Mouse (Mus musculus) layer of hippocampus, postnatal 14 days (tissue): ENCODE measurements around the gene Tfeb. TPM values are rescaled to one million over a fixed set of nuclear protein-coding genes. Genes with fewer than 3 reads are reported as not detected.

Source experiments
- DNase-seq, 2 experiments: peaks; one replicate each; pipeline ENCODE4 v3.0.0; 2021 to 2022; ENCODE audit warnings: low spot score in 2 of 2, mixed read lengths in 1 of 2
- total RNA-seq, 2 experiments: library from RNA; stranded (reverse); gene quantifications; 2 replicates each; pipeline ENCODE4 v1.2.3; 2021

Tfeb gene
- total RNA-seq, 2 experiments from 2014 or later, result 12.6 to 14.8 TPM

GRCm38 (mm10) chr17:47710036-47710435, 26.8 kb upstream of the Tfeb start:
- DNase-seq, result no peak

DNA sequence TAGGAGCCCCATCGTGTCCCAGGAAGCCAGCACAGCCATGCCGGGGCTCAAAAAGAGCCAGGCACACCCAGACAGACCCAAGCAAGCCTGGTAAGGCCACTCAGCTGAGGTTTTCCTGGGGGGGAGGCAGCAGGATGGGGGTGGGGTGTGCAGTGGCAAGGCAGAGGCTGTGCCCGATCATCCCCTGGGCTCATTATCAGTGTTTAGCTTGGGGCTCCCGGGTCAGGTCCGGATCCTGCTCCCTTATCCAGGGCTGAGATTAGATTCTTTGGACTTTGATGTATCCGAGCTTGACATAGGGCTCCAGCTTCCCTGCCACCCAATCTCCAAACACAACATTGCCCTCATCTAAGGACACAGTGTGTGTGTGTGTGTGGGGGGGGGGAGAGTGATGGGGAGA, 24.9 kb upstream of the Tfeb start:
- DNase-seq, result no peak

GRCm38 (mm10) chr17:47712889-47713571, 23.8 kb upstream of the Tfeb start:
- no peak for DNase-seq

DNA sequence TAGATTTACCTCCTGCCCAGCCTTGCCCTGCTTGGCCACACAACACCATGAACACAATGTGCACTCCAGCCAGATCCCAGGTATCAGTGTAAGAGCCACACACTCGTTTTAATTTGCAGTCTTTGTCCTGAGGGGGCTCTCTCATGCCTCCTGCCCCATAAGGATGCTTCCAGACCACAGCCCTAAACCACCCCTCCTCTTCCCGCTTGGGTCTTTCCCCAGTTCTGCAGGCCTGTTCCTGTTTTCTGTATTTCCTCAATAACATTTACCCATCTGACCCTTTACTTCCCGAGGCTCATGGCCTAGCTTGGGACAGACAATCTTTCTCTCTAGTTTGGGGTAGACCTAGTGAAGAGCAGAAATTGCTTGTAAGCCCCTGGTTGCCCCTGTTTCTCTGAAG, 21.8 kb upstream of the Tfeb start:
- no peak for DNase-seq

- no peak for DNase-seq
Measured at GRCm38 (mm10) chr17:47721183-47721582, 15.6 kb upstream of the Tfeb start.

DNA sequence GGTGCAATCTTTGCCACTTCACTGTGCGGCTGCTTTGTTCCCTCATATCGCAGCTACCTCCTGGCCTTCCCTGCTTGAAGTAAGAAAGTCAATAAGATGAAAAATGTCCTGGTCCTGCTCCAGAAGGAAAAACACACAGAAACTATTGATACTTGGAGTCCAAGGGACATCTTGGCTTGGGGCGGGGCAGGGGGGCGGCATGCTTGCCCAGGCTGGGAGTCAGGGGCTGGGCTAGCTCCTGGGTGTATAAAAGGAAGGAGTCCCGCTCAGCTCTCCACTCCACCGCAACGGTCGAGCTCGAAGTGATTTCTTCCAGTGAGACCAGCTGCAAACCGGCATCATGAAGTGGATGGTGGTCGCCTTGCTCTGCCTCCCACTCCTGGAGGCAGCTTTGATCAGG, 10.3 kb upstream of the Tfeb start, which contains the start of gene Pgc:
Pgc (plus strand) TSS at position 277 of the 400 bp plus-strand sequence.
- DNase-seq, result no peak

DNA sequence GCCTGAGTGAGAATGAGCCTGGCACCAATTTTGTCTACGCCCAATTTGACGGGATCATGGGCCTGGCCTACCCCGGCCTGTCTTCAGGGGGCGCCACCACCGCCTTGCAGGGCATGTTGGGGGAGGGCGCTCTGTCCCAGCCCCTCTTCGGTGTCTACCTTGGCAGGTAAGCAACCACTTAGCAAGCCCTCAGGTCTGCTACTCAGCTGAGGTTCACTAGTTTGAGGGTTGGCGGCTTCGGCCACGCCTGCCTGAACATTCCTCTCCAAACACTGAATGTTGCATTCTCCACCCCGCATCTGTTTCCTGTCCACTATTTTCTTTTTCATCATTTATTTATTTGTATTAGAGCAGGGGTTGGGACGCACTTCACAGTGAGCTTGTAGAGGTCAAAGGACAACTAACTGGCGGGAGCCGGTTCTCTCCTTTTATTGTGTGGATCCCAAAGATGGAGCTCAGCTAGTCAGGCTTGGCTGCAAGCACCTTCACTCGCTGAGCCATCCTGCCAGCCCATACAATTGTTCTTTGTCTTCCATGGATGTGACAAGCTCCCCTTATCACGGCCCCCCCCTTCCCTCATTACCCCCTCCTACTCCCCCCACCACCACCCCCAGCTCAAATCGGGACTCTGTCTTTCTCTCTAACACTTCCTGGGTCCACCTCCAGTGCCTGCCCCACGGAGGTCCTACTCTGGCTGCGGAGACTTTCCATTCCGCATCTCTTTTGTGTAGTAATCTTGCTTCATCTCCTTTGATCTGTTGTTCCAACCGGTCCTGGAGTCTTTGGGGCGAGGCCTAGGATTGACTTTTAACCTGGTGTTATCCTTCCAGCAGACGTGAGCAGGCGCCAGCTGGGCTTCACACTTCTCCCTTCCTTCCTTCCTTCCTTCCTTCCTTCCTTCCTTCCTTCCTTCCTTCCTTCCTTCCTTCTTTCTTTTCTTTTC, 5.9 kb upstream of the Tfeb start:
- DNase-seq, result no peak

DNA sequence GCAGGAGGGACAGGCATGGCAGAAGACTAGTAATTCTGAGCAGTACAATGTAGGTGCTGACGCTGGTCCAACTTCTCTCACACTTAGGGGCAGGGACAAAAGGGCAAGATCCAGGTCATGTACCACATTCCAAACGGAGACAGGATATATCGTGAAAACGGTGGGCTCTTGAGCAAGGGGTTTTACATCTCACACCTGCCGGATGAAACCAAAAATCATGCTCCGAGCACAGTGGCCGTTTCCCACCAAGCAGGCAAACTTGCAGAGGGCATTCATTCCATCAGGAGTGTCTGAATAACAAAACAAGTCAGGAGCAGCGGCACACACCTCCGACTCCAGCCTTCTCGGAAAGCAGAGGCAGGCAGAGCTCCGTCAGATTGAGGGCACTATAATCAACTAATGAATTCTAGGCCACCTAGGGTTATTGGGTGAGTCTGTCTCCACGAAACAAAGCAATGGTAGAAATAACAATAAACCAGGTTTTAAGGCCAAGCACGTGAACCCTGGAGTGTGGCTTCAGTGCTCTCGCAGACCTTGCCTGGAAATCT, 1.2 kb upstream of the Tfeb start:
- no peak for DNase-seq

GRCm38 (mm10) chr17:47737271-47738065, 638 bp downstream of the Tfeb start:
- DNase-seq, result peak; percentile 55 to 73

- no peak for DNase-seq
Measured at GRCm38 (mm10) chr17:47738066-47738878, 1.4 kb downstream of the Tfeb start.

GRCm38 (mm10) chr17:47738879-47739798, 2.3 kb downstream of the Tfeb start:
- DNase-seq, result no peak

DNA sequence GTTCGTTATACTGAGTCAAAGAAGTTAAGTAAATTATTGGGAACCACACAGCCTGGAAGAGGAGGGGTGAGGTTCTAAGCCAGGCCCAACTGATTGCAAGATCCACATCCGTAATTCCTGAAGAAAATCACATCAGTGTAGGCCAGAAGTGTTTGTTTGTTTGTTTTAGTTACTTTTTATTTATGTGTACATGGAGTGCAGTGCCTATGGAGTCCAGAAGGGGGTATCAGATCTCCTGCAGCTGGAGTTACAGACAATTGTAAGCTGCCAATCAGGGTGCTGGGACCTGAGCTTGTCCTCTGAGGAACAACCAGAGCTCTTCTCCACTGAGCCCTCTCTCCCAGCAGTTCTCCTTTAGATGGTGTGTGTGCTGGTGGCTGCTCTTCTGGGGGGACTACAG, 3.4 kb downstream of the Tfeb start:
- DNase-seq, result no peak

GRCm38 (mm10) chr17:47742991-47743734, 6.3 kb downstream of the Tfeb start:
- no peak for DNase-seq

DNA sequence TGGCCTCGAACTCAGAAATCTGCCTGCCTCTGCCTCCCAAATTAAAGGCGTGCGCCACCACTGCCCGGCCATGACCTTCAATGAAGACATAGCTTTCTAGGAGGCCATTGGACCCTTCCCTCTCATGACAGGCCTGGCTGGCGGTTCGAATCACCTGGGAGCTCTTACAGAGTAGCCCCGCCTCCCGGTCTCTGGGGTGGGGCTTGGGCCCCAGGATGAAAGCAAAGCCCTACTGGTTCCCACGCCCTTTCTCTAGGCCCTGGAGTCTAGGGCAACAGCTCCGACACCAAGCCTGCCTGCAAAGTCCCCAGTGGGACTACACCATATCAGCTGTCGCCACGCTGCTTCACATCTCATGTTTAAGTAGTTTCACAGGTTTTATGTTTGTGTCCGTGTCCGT, 7.3 kb downstream of the Tfeb start:
- DNase-seq, result no peak

DNA sequence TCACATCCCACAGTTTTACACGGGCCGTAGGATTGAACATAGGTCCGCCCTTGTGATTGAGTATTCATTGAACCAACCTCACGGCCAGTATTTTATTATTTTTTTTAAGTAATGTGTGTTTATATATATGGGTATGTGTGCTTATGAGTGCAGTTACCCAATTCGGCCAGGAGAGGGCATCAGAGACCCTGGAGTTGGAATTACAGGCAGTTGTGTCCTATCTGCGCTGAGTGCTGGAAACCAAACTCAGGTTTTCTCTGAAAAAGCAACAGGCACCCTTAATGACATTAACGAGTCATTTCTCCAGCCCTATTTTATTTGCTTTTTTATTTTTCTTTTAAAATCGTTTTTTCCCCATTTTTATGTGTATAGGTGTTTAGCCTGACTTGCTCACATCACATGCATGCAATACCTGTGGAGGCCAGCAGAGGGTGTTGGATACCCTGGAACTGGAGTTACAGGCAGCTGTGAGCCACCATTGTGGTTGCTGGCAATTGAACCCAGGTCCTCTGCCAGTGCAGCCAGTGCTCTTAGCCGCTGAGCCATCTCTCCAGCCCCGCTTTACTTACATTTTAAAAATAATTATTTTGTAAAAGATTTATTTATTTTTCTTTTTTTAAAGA, 8.0 kb downstream of the Tfeb start:
- DNase-seq, result no peak

DNA sequence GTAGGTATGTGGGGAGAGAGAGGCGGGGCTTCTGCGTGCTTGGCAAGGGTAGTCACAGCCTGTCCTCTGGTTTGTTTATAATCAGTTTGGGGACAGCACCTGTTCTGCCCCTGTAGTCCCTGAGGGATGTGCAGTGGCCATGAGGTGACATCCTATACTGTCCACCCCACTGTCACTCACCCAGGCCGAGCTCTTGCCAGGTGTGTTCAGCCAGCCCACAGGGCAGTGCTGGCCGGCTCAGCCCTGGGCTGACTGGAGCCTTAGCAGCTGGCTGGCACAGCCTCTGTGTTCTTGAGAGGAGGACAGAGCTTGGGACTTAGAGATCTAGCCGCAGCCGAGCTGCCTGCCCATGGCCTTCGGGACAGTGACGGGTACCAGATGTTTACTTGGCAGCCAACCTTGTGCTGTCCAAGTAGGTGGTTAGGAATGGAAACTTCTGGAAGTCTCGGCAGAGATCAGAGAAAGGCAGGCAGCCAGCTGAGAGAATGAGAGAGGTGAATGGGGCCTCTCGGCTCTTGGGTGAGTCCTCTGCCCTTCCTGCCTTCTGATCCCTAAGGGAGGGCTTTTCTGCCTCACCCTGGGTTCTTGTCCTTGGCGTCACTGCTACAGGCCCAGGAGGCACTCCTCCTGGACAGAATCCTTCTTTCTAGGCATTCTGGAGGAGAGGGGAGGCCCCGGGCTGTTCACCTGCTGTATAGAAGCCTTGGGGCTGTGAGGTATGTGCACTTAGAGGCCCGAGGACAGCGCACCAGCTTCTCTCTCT, 12.1 kb downstream of the Tfeb start:
- no peak for DNase-seq

DNA sequence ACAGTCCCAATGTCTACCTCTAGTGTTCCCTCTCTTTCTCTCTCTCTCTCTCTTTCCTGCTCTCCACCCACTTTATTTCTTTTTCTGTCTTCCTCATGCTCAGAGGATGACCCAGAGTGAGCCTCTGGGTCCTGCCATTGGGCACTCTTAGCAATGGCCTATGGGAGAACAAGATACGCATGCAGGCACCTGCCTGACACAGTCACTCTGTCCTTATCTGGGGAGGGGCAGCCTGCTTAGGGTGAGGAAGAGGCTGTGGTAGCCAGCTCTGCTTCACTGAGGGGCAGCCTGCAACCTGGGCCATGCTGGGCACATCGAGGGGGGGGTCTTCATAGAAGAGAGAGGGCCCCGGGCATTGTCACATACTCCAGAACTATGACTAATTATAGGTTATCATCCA, 12.8 kb downstream of the Tfeb start:
- DNase-seq, result no peak
